Mouse (Mus musculus): ENCODE measurements at regions not wholly inside any gene's neighbourhood (a gene's known extent, or its start where the extent isn't known, plus 50 kb on each side); places are given as distances from the start of the nearest gene placed in this dataset.

DNA sequence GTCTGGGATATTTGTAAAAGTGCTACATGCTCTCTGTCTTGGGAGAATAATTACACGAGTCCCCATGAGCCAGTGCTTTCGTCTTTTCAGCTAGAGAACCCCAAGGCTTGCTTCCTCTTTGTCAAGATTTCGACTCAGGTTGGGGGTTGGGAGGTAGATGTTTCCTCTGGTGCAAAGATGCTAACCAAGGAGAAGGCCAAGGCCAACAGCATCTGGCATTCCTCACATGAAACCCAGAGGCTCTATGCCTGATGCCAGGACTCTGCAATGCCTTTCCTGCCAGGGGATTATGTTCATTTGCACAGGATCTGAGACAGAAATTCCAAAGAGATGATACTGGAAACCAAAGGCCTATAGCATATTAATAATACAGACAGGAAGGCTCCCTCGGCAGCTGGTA, 198.2 kb upstream of the Six2 start:
- TF ChIP-seq TAL1 (IDR thresholded peaks at IDR 0.05; ENCODE audit: low read length) (no peak), GATA1 (IDR thresholded peaks at IDR 0.05; ENCODE audit: low read length) (no peak)

Data from erythroblast, embryonic 14.5 days (primary cell).